Mouse (Mus musculus) central nervous system, embryonic 14 days (tissue): ENCODE results near the gene Olfr1443. TPM values are rescaled to one million over a fixed set of nuclear protein-coding genes. Genes with fewer than 3 reads are reported as not detected.

Experiments
- polyA plus RNA-seq: library from polyadenylated mRNA; depleted of rRNA; stranded (reverse); fragments of >200 nt; gene quantifications from 2 replicates; pipeline ENCODE4 v1.2.3, GENCODE M21; 2012; rRNA removed

The Olfr1443 gene
- polyA plus RNA-seq: not detected in 2 replicates

DNA sequence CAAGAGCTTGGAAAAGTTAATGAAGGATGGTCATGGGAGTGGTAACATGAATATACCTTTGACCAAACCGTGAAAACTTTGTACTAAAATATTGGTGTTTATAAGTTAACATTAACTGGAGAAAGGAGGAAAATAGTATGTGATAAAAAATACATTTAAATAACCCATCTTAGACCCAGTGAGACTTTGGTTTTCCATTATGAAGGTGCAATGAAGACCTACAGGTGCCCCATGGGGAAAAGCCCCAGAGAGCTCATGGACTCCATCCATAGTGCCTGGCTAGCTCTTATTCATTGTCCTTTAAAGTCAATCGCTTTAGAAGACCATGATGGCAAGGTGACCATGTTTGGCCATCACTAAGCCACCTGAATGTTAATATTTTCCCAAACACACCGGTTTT lies at the start of gene Olfr1443:
TSS of gene Olfr1443 (plus strand) at position 301 of the 400 bp plus-strand sequence.

DNA sequence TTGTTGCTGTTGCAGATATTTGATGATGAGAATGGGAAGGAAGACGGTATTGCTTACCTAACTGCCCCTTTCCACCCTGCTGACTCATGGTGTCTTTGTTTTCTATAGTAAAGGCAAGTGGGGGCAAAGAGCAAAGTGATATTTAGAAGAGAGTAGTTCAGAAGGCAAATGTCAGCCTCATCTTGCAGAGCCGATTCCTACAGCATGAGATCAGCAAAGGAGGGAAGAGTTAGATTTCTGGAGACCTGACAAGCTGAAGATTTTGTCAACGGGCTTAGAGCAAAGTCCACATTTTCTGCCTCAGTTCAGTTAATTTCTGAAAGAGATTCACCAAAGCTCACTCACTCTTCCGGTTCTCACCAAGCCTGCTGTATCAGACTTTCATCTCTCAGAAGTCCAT lies 44.7 kb upstream of the Olfr1443 start, which contains the start of gene Glyat:
TSS of gene Glyat (plus strand) at position 133 of the 400 bp plus-strand sequence.

DNA sequence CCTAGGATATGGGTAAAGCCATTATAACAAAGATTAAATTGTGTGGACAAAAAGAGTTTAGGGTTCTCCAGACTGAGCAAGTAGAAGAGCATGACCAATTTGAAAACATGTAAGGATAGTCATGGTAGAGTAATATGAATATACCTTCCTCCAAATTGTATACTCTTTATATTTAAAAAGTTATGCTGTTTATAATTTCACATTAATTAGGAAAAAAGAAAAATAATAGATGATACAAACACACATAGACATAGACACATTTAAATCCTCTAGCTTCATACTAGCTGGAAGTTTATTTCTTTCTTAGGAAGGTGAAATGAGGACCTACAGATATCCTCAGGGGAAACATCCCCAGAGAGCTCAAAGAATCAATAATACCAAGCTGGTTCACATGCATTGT lies 7.8 kb upstream of the Olfr1443 start, which contains the start of gene Olfr1442:
TSS of gene Olfr1442 (plus strand) at position 301 of the 400 bp plus-strand sequence.

DNA sequence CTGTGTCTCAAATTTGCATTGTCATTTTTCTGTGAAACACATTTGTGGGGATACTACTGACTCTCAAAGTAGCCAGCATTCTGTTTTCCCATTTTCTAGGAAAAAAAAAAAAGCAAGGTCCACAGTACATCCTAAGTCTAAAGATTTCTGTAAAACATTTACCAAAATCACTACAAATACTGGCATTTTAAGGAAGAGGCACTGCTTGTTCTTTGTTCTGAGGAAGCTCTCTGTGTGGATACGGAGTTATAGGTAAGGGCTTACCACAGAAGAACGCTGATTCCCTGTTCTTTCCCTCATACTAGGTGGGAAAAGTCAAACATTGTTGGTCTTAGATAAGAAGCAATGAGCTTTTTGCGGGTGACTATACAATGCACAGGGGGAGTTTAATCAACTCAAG lies 17.7 kb downstream of the Olfr1443 start, which contains the start of gene Keg1:
TSS of gene Keg1 (plus strand) at position 197 of the 400 bp plus-strand sequence.

Other genes starting within 250 kb of the Olfr1443 start
- gene Mpeg1, start 217.3 kb upstream of the Olfr1443 start, polyA plus RNA-seq: 2.7 and 3.2 TPM in 2 replicates
- gene Dtx4, start 176.7 kb upstream of the Olfr1443 start, polyA plus RNA-seq: 27.7 and 29.5 TPM in 2 replicates
- 8.9 and 10.1 TPM in 2 replicates for gene Fam111a, start 132.4 kb upstream of the Olfr1443 start, polyA plus RNA-seq
- 0.05 and 0.10 TPM in 2 replicates for gene Gm4952, start 78.1 kb upstream of the Olfr1443 start, polyA plus RNA-seq
- 0.10 TPM in 1 of 2 replicates, not detected in the other for gene Glyat, start 44.8 kb upstream of the Olfr1443 start, polyA plus RNA-seq
- gene Olfr1442, start 7.7 kb upstream of the Olfr1443 start, polyA plus RNA-seq: not detected in 2 replicates
- not detected in 2 replicates for gene Keg1, start 17.7 kb downstream of the Olfr1443 start, polyA plus RNA-seq
- gene Cntf, start 87.5 kb downstream of the Olfr1443 start, polyA plus RNA-seq: 3.8 and 4.0 TPM in 2 replicates
- 35.9 and 40.1 TPM in 2 replicates for gene Zfp91, start 118.0 kb downstream of the Olfr1443 start, polyA plus RNA-seq
- gene Lpxn, start 118.1 kb downstream of the Olfr1443 start, polyA plus RNA-seq: 1.6 and 2.0 TPM in 2 replicates
- gene Gm5244, start 168.6 kb downstream of the Olfr1443 start, polyA plus RNA-seq: not detected in 2 replicates
- not detected in 2 replicates for gene Olfr1444, start 179.2 kb downstream of the Olfr1443 start, polyA plus RNA-seq
- not detected in 2 replicates for gene Olfr1445, start 205.7 kb downstream of the Olfr1443 start, polyA plus RNA-seq
- not detected in 2 replicates for gene Olfr1446, start 215.4 kb downstream of the Olfr1443 start, polyA plus RNA-seq
- not detected in 2 replicates for gene Olfr1447, start 225.6 kb downstream of the Olfr1443 start, polyA plus RNA-seq
- gene Olfr1448, start 246.3 kb downstream of the Olfr1443 start, polyA plus RNA-seq: not detected in 2 replicates